Mouse (Mus musculus) stomach, embryonic 14.5 days (tissue): Measurements from ENCODE around the gene Gm21885. TPM values are rescaled to one million over a fixed set of nuclear protein-coding genes. Genes with fewer than 3 reads are reported as not detected.

Experiments
- ATAC-seq: fragments of 200-750 bp; cut with Nextera tagmentation; 2 replicates; pipeline ENCODE4 v1.8.0; 2017; ENCODE audit warnings: low read depth, moderate TSS enrichment; ENCODE audit not compliant: insufficient number of reproducible peaks, insufficient read depth, low FRiP score
- H3K27ac ChIP-seq: fragments of 300-500 bp; sonication (generic); 2 replicates; pipeline ENCODE4 v1.5.1; 2014; ENCODE audit warnings: mild to moderate bottlenecking, low read length, moderate library complexity, mixed read lengths
- H3K27me3 ChIP-seq: fragments of 300-500 bp; sonication (generic); 2 replicates; pipeline ENCODE4 v1.6.1; 2014; ENCODE audit warnings: low read length, control low read depth, mixed read lengths; ENCODE audit not compliant: control insufficient read depth, insufficient read depth
- H3K36me3 ChIP-seq: fragments of 300-500 bp; sonication (generic); 2 replicates; pipeline ENCODE4 v1.6.1; 2014; ENCODE audit warnings: mild to moderate bottlenecking, control low read depth, low read length, moderate library complexity, mixed read lengths; ENCODE audit not compliant: control insufficient read depth, insufficient read depth
- H3K4me1 ChIP-seq: fragments of 300-500 bp; sonication (generic); 2 replicates; pipeline ENCODE4 v1.6.1; 2014; ENCODE audit warnings: low read length, control low read depth, mixed read lengths; ENCODE audit not compliant: control insufficient read depth, insufficient read depth
- H3K4me2 ChIP-seq: fragments of 300-500 bp; sonication (generic); replicated peaks from 2 replicates; pipeline ENCODE4 v1.6.1; 2014; ENCODE audit warnings: low read depth, low read length, control low read depth
- H3K4me3 ChIP-seq: fragments of 300-500 bp; sonication (generic); 2 replicates; pipeline ENCODE4 v1.5.1; 2014; ENCODE audit warnings: low read depth, low read length, control low read depth
- H3K9ac ChIP-seq: fragments of 300-500 bp; sonication (generic); replicated peaks from 2 replicates; pipeline ENCODE4 v1.6.1; 2014; ENCODE audit warnings: low read depth, mild to moderate bottlenecking, control low read depth, low read length, moderate library complexity, mixed read lengths
- H3K9me3 ChIP-seq: fragments of 300-500 bp; sonication (generic); 2 replicates; pipeline ENCODE4 v1.6.1; 2016; ENCODE audit warnings: low read depth, low read length, control low read depth; ENCODE audit not compliant: control insufficient read depth
- WGBS: fragments of 180-500 bp; shearing (Covaris S2); extraction: QIAGEN DNeasy Blood & Tissue Kit; methylation state at CpG from one replicate; pipeline ENCODE4 v1.1.7; 2014; 5-methylcytosine and 5-hydroxymethylcytosine counted together
- polyA plus RNA-seq: library from polyadenylated mRNA; unstranded; fragments of >200 nt; fragmentation: Nextera tagmentation; extraction: Ambion mirVana; gene quantifications from 2 replicates; pipeline ENCODE4 v1.2.1, GENCODE M21; 2014

The Gm21885 gene
- polyA plus RNA-seq, 1 experiment from 2014 or later = 0.56 TPM

DNA sequence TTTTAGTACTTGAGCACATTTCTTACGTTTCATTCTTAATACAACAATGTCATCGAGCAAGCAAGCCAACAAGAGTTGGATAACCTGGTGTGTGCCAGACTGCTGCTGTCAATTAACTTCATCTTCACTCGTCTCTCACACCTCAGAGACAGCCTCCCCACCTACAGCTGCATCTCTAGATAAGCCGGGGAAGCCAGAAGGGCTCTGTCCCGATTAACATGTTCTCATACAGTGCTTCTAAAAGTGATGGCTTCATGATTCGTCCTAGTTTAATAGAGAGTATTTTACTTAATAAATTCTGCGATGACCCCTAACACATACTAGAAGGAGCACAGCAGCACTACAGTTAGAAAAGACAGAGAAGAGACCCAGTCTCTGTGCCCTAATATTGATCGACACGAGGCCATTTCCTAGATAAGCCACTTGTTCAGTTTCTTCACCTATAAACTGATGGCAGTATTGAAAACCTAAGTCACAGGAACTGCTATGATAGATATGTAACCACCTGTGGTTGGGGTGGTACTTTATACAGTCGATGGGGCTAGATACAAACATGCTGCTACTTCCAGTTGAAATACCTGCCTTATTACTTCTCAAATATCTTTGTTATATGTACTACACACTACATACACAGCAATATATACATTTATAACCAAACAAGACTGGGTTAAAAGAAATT lies 8.5 kb downstream of the Gm21885 start:
- H3K36me3 ChIP-seq = peaks cover 86% of the 10 kb centered on the region

DNA sequence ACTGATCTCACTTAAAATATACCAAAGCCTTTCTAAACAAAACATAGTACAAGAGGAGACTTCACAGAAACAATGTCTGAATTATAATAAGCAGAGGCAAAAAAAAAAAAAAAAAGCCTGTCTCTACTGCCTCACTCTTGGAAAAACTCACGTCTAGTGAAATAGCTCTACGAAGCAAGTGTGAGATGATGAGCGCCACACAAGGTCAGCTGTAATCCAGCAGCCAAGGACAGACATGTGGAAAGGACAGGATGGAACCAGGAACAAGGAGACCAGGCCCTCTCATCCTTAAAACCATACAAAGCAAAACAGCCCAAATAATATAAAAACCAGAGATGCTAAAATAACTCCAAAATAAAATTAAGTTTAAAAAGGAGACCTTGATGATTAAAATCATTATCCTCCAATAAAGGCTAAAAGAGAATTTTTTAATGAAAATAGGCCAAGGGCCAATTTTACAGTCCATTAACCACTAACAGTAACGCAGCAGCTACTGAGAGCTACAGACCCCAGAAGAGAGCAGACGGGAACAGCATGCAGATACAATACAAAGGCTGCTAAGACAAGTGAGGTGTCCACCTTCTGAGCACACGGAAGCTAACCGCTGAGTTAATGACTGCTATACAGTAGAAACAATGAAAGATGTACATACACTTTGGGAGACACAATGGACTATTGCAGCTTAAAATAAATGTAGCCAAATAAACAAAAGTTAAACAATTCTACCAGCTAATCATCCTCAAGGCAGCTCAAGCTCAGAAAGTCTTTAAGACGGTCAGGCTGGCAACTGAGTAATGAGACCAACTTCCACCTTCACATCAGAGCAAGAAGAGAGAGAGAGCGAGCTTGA lies 13.5 kb downstream of the Gm21885 start:
- no peak overlapping the region for H3K4me2 ChIP-seq
- WGBS = 84% methylated on average over 9 of the region's 9 CpGs
- H3K27ac ChIP-seq = no peak overlapping the region
- no peaks in the 10 kb centered on the region for H3K9me3 ChIP-seq
- no peak overlapping the region for H3K4me3 ChIP-seq
- H3K36me3 ChIP-seq = peaks cover 92% of the 10 kb centered on the region
- H3K9ac ChIP-seq = no peak overlapping the region
- no peaks in the 10 kb centered on the region for H3K4me1 ChIP-seq
- ATAC-seq = no peak
- H3K27me3 ChIP-seq = no peaks in the 10 kb centered on the region

More for the DNA sequence above, 8.5 kb downstream of the Gm21885 start:
- H3K27ac ChIP-seq = no peak overlapping the region
- ATAC-seq = no peak
- WGBS = 91% methylated on average over 10 of the region's 10 CpGs
- no peaks in the 10 kb centered on the region for H3K9me3 ChIP-seq
- no peak overlapping the region for H3K9ac ChIP-seq
- no peak overlapping the region for H3K4me3 ChIP-seq
- H3K4me1 ChIP-seq = no peaks in the 10 kb centered on the region
- H3K4me2 ChIP-seq = no peak overlapping the region
- H3K27me3 ChIP-seq = no peaks in the 10 kb centered on the region

- 72% methylated on average over 1 of the region's 1 CpGs for WGBS
- Histone ChIP-seq H3K36me3 (no peaks in the 10 kb centered on the region; the same call in 1 of the 2 replicates), H3K4me2 (no peak overlapping the region), H3K4me3 (no peak overlapping the region), H3K9ac (no peak overlapping the region), H3K27ac (no peak overlapping the region), H3K9me3 (no peaks in the 10 kb centered on the region), H3K4me1 (peaks cover 22% of the 10 kb centered on the region), H3K27me3 (no peaks in the 10 kb centered on the region)
- no peak for ATAC-seq
Observed at GRCm38 (mm10) chr11:94312733-94313132, 31.1 kb downstream of the Gm21885 start.

- Histone ChIP-seq H3K27me3 (no peaks in the 10 kb centered on the region), H3K4me3 (no peak overlapping the region), H3K4me1 (peaks cover 26% of the 10 kb centered on the region), H3K9me3 (no peaks in the 10 kb centered on the region), H3K27ac (no peak overlapping the region), H3K4me2 (no peak overlapping the region), H3K9ac (no peak overlapping the region), H3K36me3 (no peaks in the 10 kb centered on the region; the same call in 1 of the 2 replicates)
- 47% methylated on average over 2 of the region's 2 CpGs for WGBS
- ATAC-seq = no peak
Observed at GRCm38 (mm10) chr11:94314098-94314652, 32.5 kb downstream of the Gm21885 start.

DNA sequence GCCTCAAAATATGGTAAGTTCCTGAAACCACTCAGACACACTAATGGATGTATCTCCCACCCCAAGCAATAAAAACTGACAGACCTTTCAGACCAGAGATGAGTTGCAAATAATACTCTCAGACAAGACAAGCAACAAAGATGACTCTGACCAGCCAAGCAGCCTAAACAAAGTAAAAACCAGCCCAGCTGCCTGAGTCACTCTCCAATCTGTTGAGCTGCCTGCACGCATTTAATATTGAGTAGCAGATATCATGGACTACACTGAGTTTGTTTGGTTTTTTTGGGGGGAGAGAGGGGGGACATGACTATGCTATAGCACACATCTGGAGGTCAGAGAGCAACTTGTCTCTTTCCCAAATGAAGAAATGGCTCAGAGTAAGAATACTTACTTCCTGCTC lies 33.6 kb downstream of the Gm21885 start:
- Histone ChIP-seq H3K9ac (no peak overlapping the region), H3K4me2 (no peak overlapping the region), H3K36me3 (no peaks in the 10 kb centered on the region; the same call in 1 of the 2 replicates), H3K4me3 (no peak overlapping the region), H3K9me3 (no peaks in the 10 kb centered on the region), H3K4me1 (peaks cover 26% of the 10 kb centered on the region), H3K27ac (no peak overlapping the region), H3K27me3 (no peaks in the 10 kb centered on the region)
- ATAC-seq = no peak
- 43% methylated on average over 1 of the region's 1 CpGs for WGBS

DNA sequence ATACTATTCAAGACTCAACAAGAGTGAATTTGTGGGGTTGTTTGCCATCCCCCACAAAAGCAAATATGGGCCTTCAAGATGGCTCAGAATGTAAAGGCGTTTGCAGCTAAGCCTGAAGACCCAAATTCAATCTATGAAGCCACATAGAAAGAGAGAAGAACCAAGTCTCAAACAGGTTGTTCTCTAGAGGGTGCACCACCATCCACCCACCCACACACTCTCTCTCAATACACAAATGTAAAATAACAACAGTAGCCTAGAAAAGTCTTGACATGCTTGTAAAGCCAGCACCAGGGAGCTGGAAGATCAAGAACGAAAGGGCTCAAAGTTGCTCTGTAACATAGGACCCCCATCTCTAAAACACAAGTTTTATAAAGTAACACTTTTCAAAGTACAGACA lies 34.9 kb downstream of the Gm21885 start:
- no peak overlapping the region for H3K4me3 ChIP-seq
- no peak overlapping the region for H3K4me2 ChIP-seq
- no peak for ATAC-seq
- H3K4me1 ChIP-seq = peaks cover 26% of the 10 kb centered on the region
- H3K27me3 ChIP-seq = no peaks in the 10 kb centered on the region
- no peaks in the 10 kb centered on the region for H3K9me3 ChIP-seq
- H3K27ac ChIP-seq = no peak overlapping the region
- WGBS = 68% methylated on average over 2 of the region's 2 CpGs
- H3K36me3 ChIP-seq = no peaks in the 10 kb centered on the region
- no peak overlapping the region for H3K9ac ChIP-seq

GRCm38 (mm10) chr11:94317014-94317413 lies 35.3 kb downstream of the Gm21885 start:
- no peak overlapping the region for H3K9ac ChIP-seq
- H3K36me3 ChIP-seq = no peaks in the 10 kb centered on the region
- no peak overlapping the region for H3K4me3 ChIP-seq
- ATAC-seq = no peak
- 54% methylated on average over 1 of the region's 1 CpGs for WGBS
- no peaks in the 10 kb centered on the region for H3K9me3 ChIP-seq
- H3K27me3 ChIP-seq = no peaks in the 10 kb centered on the region
- H3K4me1 ChIP-seq = peaks cover 26% of the 10 kb centered on the region
- H3K27ac ChIP-seq = no peak overlapping the region
- H3K4me2 ChIP-seq = no peak overlapping the region

GRCm38 (mm10) chr11:94317515-94317914 lies 35.8 kb downstream of the Gm21885 start:
- WGBS = 47% methylated on average over 4 of the region's 4 CpGs
- H3K4me3 ChIP-seq = no peak overlapping the region
- H3K9me3 ChIP-seq = no peaks in the 10 kb centered on the region
- H3K4me1 ChIP-seq = peaks cover 26% of the 10 kb centered on the region
- H3K27ac ChIP-seq = no peak overlapping the region
- ATAC-seq = no peak
- no peaks in the 10 kb centered on the region for H3K27me3 ChIP-seq
- no peaks in the 10 kb centered on the region for H3K36me3 ChIP-seq
- H3K4me2 ChIP-seq = no peak overlapping the region
- no peak overlapping the region for H3K9ac ChIP-seq
